Comparison of ENCODE assay signal across 10 mouse cellular contexts in genomic region chr15:62091746-62092659, GRCm38 (mm10).
DNase-seq lines count a peak whose midpoint lies in the region; ATAC-seq lines count a peak whose summit lies in the region.
"Had no signal": no experiment of that assay in that cellular context is flagged by ENCODE, and none has a peak within 500 bp of the region (broad histone marks: within the 10 kb centered on the region; RNA-seq: fewer than 3 reads in every experiment).

No protein-coding gene starts in this region.

- H3K27ac ChIP-seq in hindbrain, embryonic 10.5 days: peak overlapping the region; percentile 45; the same call in 1 of the 2 replicates
- H3K27ac ChIP-seq in hindbrain, embryonic 16.5 days (ENCODE audit: low read depth, low read length): no peak overlapping the region
- H3K27ac ChIP-seq in hindbrain, embryonic 11.5 days (ENCODE audit: low read depth, low read length): no peak overlapping the region
- H3K27ac ChIP-seq in liver, embryonic 13.5 days: no peak overlapping the region

- no peak overlapping the region for H3K4me3 ChIP-seq in hindbrain, embryonic 10.5 days
- H3K4me3 ChIP-seq in hindbrain, embryonic 16.5 days (ENCODE audit: low read length): no peak overlapping the region
- H3K4me3 ChIP-seq in hindbrain, embryonic 11.5 days (ENCODE audit: low read depth, low read length): no peak overlapping the region
- no peak overlapping the region for H3K4me3 ChIP-seq in liver, embryonic 13.5 days (replicated peaks)

- DNase-seq in hindbrain, embryonic 10.5 days (ENCODE audit: low spot score): no peak
- DNase-seq in CD4-positive, CD25-positive, alpha-beta regulatory T cell, adult 2 months (ENCODE audit: low read depth, low spot score): peak; percentile 63
- no peak for DNase-seq in hindbrain, embryonic 11.5 days (ENCODE audit: low spot score)
- DNase-seq in liver, embryonic 13.5 days: no peak
- no peak for DNase-seq in right cerebral cortex, postnatal 10 days (ENCODE audit: low spot score in 2 of 2)
- DNase-seq in right cerebral cortex, postnatal 14 days: no peak
- no peak for DNase-seq in left cerebral cortex, postnatal 4 days
- DNase-seq: cerebellum, adult 11-12 months; gastrocnemius, postnatal 36 days had no signal

- no peak overlapping the region for H3K4me2 ChIP-seq in hindbrain, embryonic 16.5 days (ENCODE audit: low read length)
- no peak overlapping the region for H3K4me2 ChIP-seq in hindbrain, embryonic 11.5 days (replicated peaks; ENCODE audit: low read depth, low read length)
- H3K4me2 ChIP-seq in liver, embryonic 13.5 days: no peak overlapping the region

- no peaks in the 10 kb centered on the region for H3K36me3 ChIP-seq in hindbrain, embryonic 10.5 days
- no peaks in the 10 kb centered on the region for H3K36me3 ChIP-seq in hindbrain, embryonic 16.5 days (ENCODE audit: control insufficient read depth, insufficient read depth, low read length)
- H3K36me3 ChIP-seq in hindbrain, embryonic 11.5 days (ENCODE audit: control insufficient read depth, insufficient read depth, low read length): no peaks in the 10 kb centered on the region
- no peaks in the 10 kb centered on the region; the same call in 1 of the 2 replicates for H3K36me3 ChIP-seq in liver, embryonic 13.5 days

- no peaks in the 10 kb centered on the region for H3K9me3 ChIP-seq in hindbrain, embryonic 10.5 days
- H3K9me3 ChIP-seq in hindbrain, embryonic 16.5 days (ENCODE audit: control insufficient read depth, low read length): no peaks in the 10 kb centered on the region
- H3K9me3 ChIP-seq in hindbrain, embryonic 11.5 days (ENCODE audit: control insufficient read depth, low read length): no peaks in the 10 kb centered on the region
- no peaks in the 10 kb centered on the region for H3K9me3 ChIP-seq in liver, embryonic 13.5 days (replicated peaks)

- no peaks in the 10 kb centered on the region for H3K27me3 ChIP-seq in hindbrain, embryonic 10.5 days (ENCODE audit: insufficient read depth, poor library complexity, severe bottlenecking)
- no peaks in the 10 kb centered on the region; the same call in 1 of the 2 replicates for H3K27me3 ChIP-seq in hindbrain, embryonic 16.5 days (replicated peaks; ENCODE audit: control insufficient read depth, insufficient read depth, low read length)
- H3K27me3 ChIP-seq in hindbrain, embryonic 11.5 days (ENCODE audit: control insufficient read depth, insufficient read depth, low read length): no peaks in the 10 kb centered on the region
- H3K27me3 ChIP-seq in liver, embryonic 13.5 days: no peaks in the 10 kb centered on the region

- no peak for ATAC-seq in hindbrain, embryonic 16.5 days
- ATAC-seq in hindbrain, embryonic 11.5 days (ENCODE audit: low FRiP score): peak; percentile 25
- ATAC-seq in liver, embryonic 13.5 days (ENCODE audit: low read depth): 0 out of 2 replicates have a peak, but pooled peaks have one; percentile 29

- H3K9ac ChIP-seq in hindbrain, embryonic 16.5 days (ENCODE audit: low read depth, low read length): no peak overlapping the region
- H3K9ac ChIP-seq in hindbrain, embryonic 11.5 days (ENCODE audit: low read depth, low read length): no peak overlapping the region
- no peak overlapping the region for H3K9ac ChIP-seq in liver, embryonic 13.5 days

- peaks cover 19% of the 10 kb centered on the region for H3K4me1 ChIP-seq in hindbrain, embryonic 10.5 days (replicated peaks)
- H3K4me1 ChIP-seq in hindbrain, embryonic 16.5 days (ENCODE audit: control insufficient read depth, insufficient read depth, low read depth, low read length): peaks cover 8% of the 10 kb centered on the region
- H3K4me1 ChIP-seq in hindbrain, embryonic 11.5 days (replicated peaks; ENCODE audit: control insufficient read depth, insufficient read depth, low read length): no peaks in the 10 kb centered on the region
- H3K4me1 ChIP-seq in liver, embryonic 13.5 days (replicated peaks): peaks cover 60% of the 10 kb centered on the region

- 50% methylated on average over 12 of the region's 12 CpGs for WGBS in hindbrain, embryonic 10.5 days
- WGBS in hindbrain, embryonic 16.5 days: 53% methylated on average over 12 of the region's 12 CpGs
- 55% methylated on average over 12 of the region's 12 CpGs for WGBS in hindbrain, embryonic 11.5 days
- WGBS in liver, embryonic 13.5 days (ENCODE audit: insufficient replicate concordance): 31% methylated on average over 12 of the region's 12 CpGs

- intact Hi-C loops in left cerebral cortex, postnatal 4 days (cut with DNase I): no loop called here
